Mouse (Mus musculus) neural tube, embryonic 11.5 days (tissue): ENCODE data around the gene Peak1. TPM values are rescaled to one million over a fixed set of nuclear protein-coding genes. Genes with fewer than 3 reads are reported as not detected.

Experiments
- ATAC-seq: fragments of 200-750 bp; cut with Nextera tagmentation; 2 replicates; pipeline ENCODE4 v1.8.0; 2017; ENCODE audit warnings: moderate number of reproducible peaks, mild to moderate bottlenecking, moderate TSS enrichment, moderate library complexity; ENCODE audit not compliant: insufficient read depth, low FRiP score, low TSS enrichment
- DNase-seq: peaks from one replicate; pipeline ENCODE4 v3.0.0-alpha.2; 2015; ENCODE audit warnings: low spot score
- H3K27ac ChIP-seq: fragments of 300-500 bp; sonication (generic); 2 replicates; pipeline ENCODE4 v1.5.1; 2014; ENCODE audit warnings: low read depth, mild to moderate bottlenecking, low read length
- H3K27me3 ChIP-seq: fragments of 300-500 bp; sonication (generic); 2 replicates; pipeline ENCODE4 v1.6.1; 2014; ENCODE audit warnings: mild to moderate bottlenecking, low read length, mixed read lengths; ENCODE audit not compliant: control insufficient read depth, insufficient read depth
- H3K36me3 ChIP-seq: fragments of 300-500 bp; sonication (generic); 2 replicates; pipeline ENCODE4 v1.6.1; 2014; ENCODE audit warnings: mild to moderate bottlenecking, low read length, moderate library complexity, mixed read lengths; ENCODE audit not compliant: control insufficient read depth, insufficient read depth
- H3K4me1 ChIP-seq: fragments of 300-500 bp; sonication (generic); 2 replicates; pipeline ENCODE4 v1.6.1; 2014; ENCODE audit warnings: low read length, mixed read lengths; ENCODE audit not compliant: control insufficient read depth, insufficient read depth
- H3K4me2 ChIP-seq: fragments of 300-500 bp; sonication (generic); 2 replicates; pipeline ENCODE4 v1.6.1; 2014; ENCODE audit warnings: low read depth, mild to moderate bottlenecking, moderate library complexity
- H3K4me3 ChIP-seq: fragments of 300-500 bp; sonication (generic); 2 replicates; pipeline ENCODE4 v1.5.1; 2014; ENCODE audit warnings: low read depth, low read length
- H3K9ac ChIP-seq: fragments of 300-500 bp; sonication (generic); 2 replicates; pipeline ENCODE4 v1.6.1; 2014; ENCODE audit warnings: mild to moderate bottlenecking, low read length
- H3K9me3 ChIP-seq: fragments of 300-500 bp; sonication (generic); 2 replicates; pipeline ENCODE4 v1.6.1; 2016; ENCODE audit warnings: low read length; ENCODE audit not compliant: control insufficient read depth
- WGBS: fragments of 180-500 bp; shearing (Covaris S2); extraction: QIAGEN DNeasy Blood & Tissue Kit; methylation state at CpG from one replicate; pipeline ENCODE4 v1.1.7; 2014; 5-methylcytosine and 5-hydroxymethylcytosine counted together
- polyA plus RNA-seq: library from polyadenylated mRNA; unstranded; fragments of >200 nt; fragmentation: Nextera tagmentation; extraction: Ambion mirVana; gene quantifications from 2 replicates; pipeline ENCODE4 v1.2.1, GENCODE M21; 2014

The Peak1 gene
- polyA plus RNA-seq, 1 experiment from 2014 or later, result 8.5 TPM

DNA sequence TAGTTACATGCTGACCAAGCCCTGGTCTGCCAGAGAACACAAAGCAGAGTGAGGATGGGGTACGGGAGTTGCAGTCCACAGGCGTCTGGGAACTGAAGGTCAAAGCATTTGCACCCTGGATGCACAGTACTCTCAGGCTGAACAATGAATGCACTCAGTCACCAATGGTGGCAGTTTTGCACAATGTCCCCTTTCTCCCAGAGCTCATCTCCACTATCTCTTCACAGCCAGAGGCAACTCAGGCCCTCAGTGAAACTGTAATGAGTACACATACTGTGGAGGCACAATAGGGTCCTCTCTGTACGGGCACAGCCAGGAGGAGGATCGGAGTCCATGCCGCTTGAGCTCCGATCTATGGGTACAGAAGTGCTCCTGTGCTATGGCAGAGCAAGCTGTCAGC, 71.5 kb downstream of the Peak1 start:
- H3K27ac ChIP-seq, result no peak overlapping the region
- no peaks in the 10 kb centered on the region for H3K27me3 ChIP-seq
- H3K4me1 ChIP-seq, result no peaks in the 10 kb centered on the region
- DNase-seq (no peak), ATAC-seq (no peak)
- H3K4me3 ChIP-seq, result no peak overlapping the region
- H3K9ac ChIP-seq, result no peak overlapping the region
- no peaks in the 10 kb centered on the region for H3K36me3 ChIP-seq
- whole genome bisulfite sequencing, result 64% methylated on average over 6 of the region's 6 CpGs
- H3K9me3 ChIP-seq, result no peaks in the 10 kb centered on the region
- H3K4me2 ChIP-seq, result no peak overlapping the region

- no peak overlapping the region for H3K4me2 ChIP-seq
- WGBS, result 78% methylated on average over 1 of the region's 1 CpGs
- H3K4me3 ChIP-seq, result no peak overlapping the region
- ATAC-seq (no peak), DNase-seq (no peak)
- H3K36me3 ChIP-seq, result no peaks in the 10 kb centered on the region
- no peaks in the 10 kb centered on the region for H3K9me3 ChIP-seq
- H3K4me1 ChIP-seq, result no peaks in the 10 kb centered on the region
- no peak overlapping the region for H3K27ac ChIP-seq
- H3K9ac ChIP-seq, result no peak overlapping the region
- H3K27me3 ChIP-seq, result no peaks in the 10 kb centered on the region
Measured at GRCm38 (mm10) chr9:56339426-56340195, 78.3 kb downstream of the Peak1 start.

GRCm38 (mm10) chr9:56334363-56334762, 83.5 kb downstream of the Peak1 start:
- H3K9ac ChIP-seq, result no peak overlapping the region

DNA sequence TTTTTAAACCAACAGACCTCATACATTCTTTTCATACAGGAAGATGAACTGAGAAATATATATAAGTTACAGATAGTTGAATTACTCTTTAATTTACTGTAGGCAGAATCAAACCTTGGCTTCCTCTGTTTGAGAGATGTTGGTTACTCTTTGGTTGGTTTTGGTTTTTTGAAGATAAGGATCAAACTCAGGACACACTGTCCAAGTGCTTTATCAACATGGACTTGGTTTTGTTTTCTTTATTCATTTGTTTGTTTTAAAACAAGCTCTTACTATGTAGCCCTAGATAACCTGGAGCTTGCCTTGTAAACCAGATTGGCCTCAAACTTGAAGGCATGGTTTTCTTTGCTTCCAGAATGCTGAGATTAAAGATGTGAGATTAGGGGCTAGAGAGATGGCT, 85.1 kb downstream of the Peak1 start:
- DNase-seq (no peak), ATAC-seq (no peak)
- Histone ChIP-seq H3K9me3 (no peaks in the 10 kb centered on the region), H3K4me2 (no peak overlapping the region), H3K27me3 (no peaks in the 10 kb centered on the region), H3K36me3 (no peaks in the 10 kb centered on the region), H3K9ac (no peak overlapping the region), H3K27ac (no peak overlapping the region), H3K4me1 (no peaks in the 10 kb centered on the region), H3K4me3 (no peak overlapping the region)

More at GRCm38 (mm10) chr9:56334363-56334762, 83.5 kb downstream of the Peak1 start:
- no peak for ATAC-seq
- WGBS, result 92% methylated on average over 12 of the region's 12 CpGs
- DNase-seq, result no peak
- no peaks in the 10 kb centered on the region for H3K9me3 ChIP-seq
- no peaks in the 10 kb centered on the region for H3K36me3 ChIP-seq
- no peak overlapping the region for H3K4me3 ChIP-seq
- no peak overlapping the region for H3K4me2 ChIP-seq
- no peaks in the 10 kb centered on the region for H3K4me1 ChIP-seq
- H3K27ac ChIP-seq, result no peak overlapping the region
- no peaks in the 10 kb centered on the region for H3K27me3 ChIP-seq

GRCm38 (mm10) chr9:56326511-56327005, 91.3 kb downstream of the Peak1 start:
- 94% methylated on average over 8 of the region's 8 CpGs for WGBS
- ATAC-seq (no peak), DNase-seq (no peak)

GRCm38 (mm10) chr9:56325725-56326124, 92.1 kb downstream of the Peak1 start:
- no peaks in the 10 kb centered on the region for H3K4me1 ChIP-seq
- DNase-seq (no peak), ATAC-seq (no peak)
- WGBS, result 94% methylated on average over 5 of the region's 5 CpGs
- H3K4me2 ChIP-seq, result no peak overlapping the region
- no peaks in the 10 kb centered on the region for H3K36me3 ChIP-seq
- no peak overlapping the region for H3K27ac ChIP-seq
- no peaks in the 10 kb centered on the region for H3K27me3 ChIP-seq
- no peaks in the 10 kb centered on the region for H3K9me3 ChIP-seq
- H3K4me3 ChIP-seq, result no peak overlapping the region
- no peak overlapping the region for H3K9ac ChIP-seq

More at GRCm38 (mm10) chr9:56326511-56327005, 91.3 kb downstream of the Peak1 start:
- Histone ChIP-seq H3K9ac (no peak overlapping the region), H3K4me2 (no peak overlapping the region), H3K4me3 (no peak overlapping the region), H3K27me3 (no peaks in the 10 kb centered on the region), H3K27ac (no peak overlapping the region), H3K9me3 (no peaks in the 10 kb centered on the region), H3K4me1 (no peaks in the 10 kb centered on the region), H3K36me3 (no peaks in the 10 kb centered on the region)

- DNase-seq (no peak), ATAC-seq (no peak)
- Histone ChIP-seq H3K27me3 (no peaks in the 10 kb centered on the region), H3K36me3 (no peaks in the 10 kb centered on the region), H3K4me1 (no peaks in the 10 kb centered on the region), H3K9me3 (no peaks in the 10 kb centered on the region), H3K4me3 (no peak overlapping the region), H3K4me2 (no peak overlapping the region), H3K9ac (no peak overlapping the region), H3K27ac (no peak overlapping the region)
- WGBS, result 69% methylated on average over 16 of the region's 16 CpGs
Measured at GRCm38 (mm10) chr9:56324576-56325355, 93.1 kb downstream of the Peak1 start.

DNA sequence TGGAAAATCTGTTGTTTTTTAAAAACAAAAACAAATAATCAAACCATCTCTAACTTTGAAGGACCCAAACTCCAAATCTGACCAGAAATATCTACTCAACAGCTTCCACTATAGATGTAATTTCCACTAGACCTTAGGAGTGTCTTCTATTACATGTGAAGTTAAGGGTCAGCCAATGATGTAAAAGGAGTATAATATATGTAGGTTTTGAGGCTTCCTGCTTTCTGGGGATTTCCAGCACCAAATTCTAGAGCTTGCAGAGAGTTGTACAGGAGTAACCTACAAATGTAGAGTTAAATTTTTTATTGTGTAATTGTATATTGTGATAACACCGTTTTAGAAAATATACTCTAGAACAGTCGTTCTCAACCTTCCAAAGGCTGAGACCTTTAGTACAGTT, 96.6 kb downstream of the Peak1 start:
- Histone ChIP-seq H3K4me3 (no peak overlapping the region), H3K4me1 (no peaks in the 10 kb centered on the region), H3K9me3 (no peaks in the 10 kb centered on the region), H3K9ac (no peak overlapping the region), H3K4me2 (no peak overlapping the region), H3K36me3 (no peaks in the 10 kb centered on the region), H3K27ac (no peak overlapping the region), H3K27me3 (no peaks in the 10 kb centered on the region)
- DNase-seq (no peak), ATAC-seq (no peak)
- WGBS, result 93% methylated on average over 2 of the region's 2 CpGs
